In genomic region chr11:110380310-110380668, GRCm38 (mm10) we compare ENCODE assay signal across 9 mouse cellular contexts. TPM values are rescaled to one million over a fixed set of nuclear protein-coding genes. Genes with fewer than 3 reads are reported as not detected.
DNase-seq lines count a peak whose midpoint lies in the region; ATAC-seq and TF ChIP-seq lines count a peak whose summit lies in the region.
"Had no signal": no experiment of that assay in that cellular context is flagged by ENCODE, and none has a peak within 500 bp of the region (broad histone marks: within the 10 kb centered on the region; RNA-seq: fewer than 3 reads in every experiment).

No protein-coding gene starts in this region.

- no peaks in the 10 kb centered on the region for H3K36me3 ChIP-seq in heart, embryonic 13.5 days
- H3K36me3 ChIP-seq in ES-Bruce4 (ENCODE audit: control insufficient read depth, insufficient read depth, low read length, poor library complexity, severe bottlenecking) (no peaks in the 10 kb centered on the region), macrophage (ENCODE audit: inconsistent target) (no peaks in the 10 kb centered on the region)
- H3K36me3 ChIP-seq in forebrain, postnatal 0 days (ENCODE audit: insufficient read depth) = no peaks in the 10 kb centered on the region
- H3K36me3 ChIP-seq: G1E had no signal

- no peak for TF ChIP-seq EP300 in ES-Bruce4 (IDR thresholded peaks at IDR 0.05; ENCODE audit: insufficient read depth, low read depth, low read length)

- TF ChIP-seq POLR2A in ES-Bruce4 (IDR thresholded peaks at IDR 0.05; ENCODE audit: insufficient read depth, low read length) = no peak

- H3K4me1 ChIP-seq in heart, embryonic 13.5 days = peaks cover 6% of the 10 kb centered on the region
- no peaks in the 10 kb centered on the region for H3K4me1 ChIP-seq in ES-Bruce4 (ENCODE audit: control insufficient read depth, insufficient read depth, low read length)
- no peaks in the 10 kb centered on the region for H3K4me1 ChIP-seq in forebrain, postnatal 0 days (ENCODE audit: insufficient read depth)

- no peak for TF ChIP-seq CTCF in ES-Bruce4 (IDR thresholded peaks at IDR 0.05; ENCODE audit: low read depth, low read length)
- no peak for TF ChIP-seq CTCF in forebrain, postnatal 0 days (IDR thresholded peaks at IDR 0.05; ENCODE audit: low read depth)

- H3K9me3 ChIP-seq in heart, embryonic 13.5 days = no peaks in the 10 kb centered on the region
- no peaks in the 10 kb centered on the region for H3K9me3 ChIP-seq in ES-Bruce4 (replicated peaks; ENCODE audit: control insufficient read depth, insufficient read depth, low read length, poor library complexity, severe bottlenecking)
- H3K9me3 ChIP-seq in forebrain, postnatal 0 days (ENCODE audit: low read length) = no peaks in the 10 kb centered on the region

- no peak for ATAC-seq in heart, embryonic 13.5 days (ENCODE audit: extremely low read depth, insufficient number of reproducible peaks, low FRiP score, low TSS enrichment)
- peak; percentile 27; the same call in 1 of the 2 replicates for ATAC-seq in forebrain, postnatal 0 days

- peak overlapping the region; percentile 48 for H3K4me3 ChIP-seq in heart, embryonic 13.5 days
- H3K4me3 ChIP-seq in ES-Bruce4 (ENCODE audit: low read depth, low read length) (peak overlapping the region; percentile 16), macrophage (ENCODE audit: inconsistent target) (peak overlapping the region; percentile 12; the same call in 1 of the 2 replicates)
- peak overlapping the region; percentile 24 for H3K4me3 ChIP-seq in forebrain, postnatal 0 days (ENCODE audit: low read depth, low read length)

- no peak for DNase-seq in heart, adult 9 months (ENCODE audit: low spot score in 2 of 2)
- DNase-seq in forebrain, postnatal 0 days = no peak
- DNase-seq in urinary bladder, postnatal 14 days (ENCODE audit: low spot score) = no peak
- DNase-seq in spleen, adult 18-20 months = no peak
- DNase-seq in right cerebral cortex, adult 18-20 months = no peak

- WGBS in heart, embryonic 13.5 days = 32% methylated on average over 15 of the region's 15 CpGs
- WGBS in forebrain, postnatal 0 days = 20% methylated on average over 15 of the region's 15 CpGs
- WGBS in macrophage (ENCODE audit: missing documents) = 20% methylated on average over 14 of the region's 15 CpGs

- no peaks in the 10 kb centered on the region for H3K27me3 ChIP-seq in heart, embryonic 13.5 days (replicated peaks)
- H3K27me3 ChIP-seq in ES-Bruce4 (ENCODE audit: control insufficient read depth, insufficient read depth, low read length, poor library complexity, severe bottlenecking) = no peaks in the 10 kb centered on the region
- H3K27me3 ChIP-seq in forebrain, postnatal 0 days (ENCODE audit: insufficient read depth, low read length) = no peaks in the 10 kb centered on the region

- H3K9ac ChIP-seq in heart, embryonic 13.5 days = no peak overlapping the region; the same call in 1 of the 2 replicates
- H3K9ac ChIP-seq in ES-Bruce4 (ENCODE audit: low read depth, poor library complexity, severe bottlenecking) = no peak overlapping the region
- 0 out of 2 replicates have a peak overlapping the region, but pooled peaks have one; percentile 19 for H3K9ac ChIP-seq in forebrain, postnatal 0 days

- no peak overlapping the region for H3K27ac ChIP-seq in heart, embryonic 13.5 days (replicated peaks)
- H3K27ac ChIP-seq in ES-Bruce4 (ENCODE audit: insufficient read depth, low read length) = no peak overlapping the region
- no peak overlapping the region for H3K27ac ChIP-seq in forebrain, postnatal 0 days (ENCODE audit: low read depth, low read length)
- H3K27ac ChIP-seq in macrophage = no peak overlapping the region

- no peaks in the 10 kb centered on the region for H3K79me2 ChIP-seq in macrophage (ENCODE audit: inconsistent target)

- peak overlapping the region; percentile 83 for H3K4me2 ChIP-seq in heart, embryonic 13.5 days
- H3K4me2 ChIP-seq in forebrain, postnatal 0 days (ENCODE audit: low read depth) = peak overlapping the region; percentile 51

RNA-seq across cellular contexts. Expression of gene Map2k6, which starts 18.6 kb away (rescaled TPM):
- 13.6 and 14.4 TPM in 2 replicates for polyA plus RNA-seq in heart, embryonic 13.5 days (2015; fragmentation: Nextera tagmentation; extraction: Ambion mirVana)
- polyA plus RNA-seq in ES-Bruce4 (2011; ENCODE audit: insufficient read depth, insufficient read length, low read depth, missing spikeins) (8.8 and 10.1 TPM in 2 replicates), macrophage (2018) (2.0 to 3.1 TPM (median 2.6 TPM) in 3 replicates)
- total RNA-seq in forebrain, postnatal 0 days (2014; rRNA removed) = 25.5 and 25.9 TPM in 2 replicates
- polyA plus RNA-seq in forebrain, postnatal 0 days (2015; fragmentation: Nextera tagmentation; extraction: Ambion mirVana) = 19.2 and 21.3 TPM in 2 replicates
- 1 to 10 TPM in 20 of 26 experiments, under 1 TPM in 4, not detected in 2; 0.44 to 8.1 (median 4.0) TPM for total RNA-seq in macrophage (2018; cell fraction: chromatin; rRNA removed)
- 1 to 10 TPM; 1.6 to 4.6 (median 3.2) TPM for total RNA-seq in macrophage (2018; cell fraction: cytosol; rRNA removed)
- total RNA-seq in macrophage (2018; cell fraction: nucleus; rRNA removed) = 1 to 10 TPM in 21 of 26 experiments, under 1 TPM in 4, not detected in 1; 0.63 to 6.5 (median 2.0) TPM
- polyA plus RNA-seq: G1E had no signal

RNA-seq across cellular contexts. Expression of gene Abca5, which starts 42.8 kb away (rescaled TPM):
- 1.8 and 1.9 TPM in 2 replicates for polyA plus RNA-seq in heart, embryonic 13.5 days (2015; fragmentation: Nextera tagmentation; extraction: Ambion mirVana)
- polyA plus RNA-seq in ES-Bruce4 (2011; ENCODE audit: insufficient read depth, insufficient read length, low read depth, missing spikeins) = 3.5 and 4.9 TPM in 2 replicates
- 17.2 and 23.9 TPM in 2 replicates for total RNA-seq in forebrain, postnatal 0 days (2014; rRNA removed)
- polyA plus RNA-seq in forebrain, postnatal 0 days (2015; fragmentation: Nextera tagmentation; extraction: Ambion mirVana) = 7.3 and 8.3 TPM in 2 replicates
- total RNA-seq in macrophage (2018; cell fraction: chromatin; rRNA removed) = 1 to 10 TPM in 20 of 26 experiments, under 1 TPM in 6; 0.49 to 5.1 (median 1.6) TPM
- total RNA-seq in macrophage (2018; cell fraction: cytosol; rRNA removed) = 1 to 10 TPM in 1 of 26 experiments, under 1 TPM in 25; 0.11 to 1.0 (median 0.45) TPM
- total RNA-seq in macrophage (2018; cell fraction: nucleus; rRNA removed) = 1 to 10 TPM in 15 of 26 experiments, under 1 TPM in 11; 0.31 to 4.1 (median 1.4) TPM
- polyA plus RNA-seq in macrophage (2018) = 0.30 to 0.63 TPM (median 0.62 TPM) in 3 replicates
- polyA plus RNA-seq: G1E had no signal
